Mouse (Mus musculus) kidney, embryonic 15.5 days (tissue): ENCODE measurements around the gene Vta1. TPM values are rescaled to one million over a fixed set of nuclear protein-coding genes. Genes with fewer than 3 reads are reported as not detected.

Source experiments
- ATAC-seq: fragments of 200-750 bp; cut with Nextera tagmentation; replicated peaks from 2 replicates; pipeline ENCODE4 v1.8.0; 2017; ENCODE audit warnings: moderate TSS enrichment; ENCODE audit not compliant: low FRiP score
- H3K27ac ChIP-seq: fragments of 300-500 bp; sonication (generic); 2 replicates; pipeline ENCODE4 v1.5.1; 2015; ENCODE audit warnings: mild to moderate bottlenecking, inconsistent platforms
- H3K27me3 ChIP-seq: fragments of 300-500 bp; sonication (generic); 2 replicates; pipeline ENCODE4 v1.6.1; 2015; ENCODE audit warnings: inconsistent platforms
- H3K36me3 ChIP-seq: fragments of 300-500 bp; sonication (generic); 2 replicates; pipeline ENCODE4 v1.6.1; 2015; ENCODE audit warnings: inconsistent platforms
- H3K4me1 ChIP-seq: fragments of 300-500 bp; sonication (generic); 2 replicates; pipeline ENCODE4 v1.6.1; 2015; ENCODE audit warnings: inconsistent platforms
- H3K4me2 ChIP-seq: fragments of 300-500 bp; sonication (generic); 2 replicates; pipeline ENCODE4 v1.6.1; 2015; ENCODE audit warnings: moderate library complexity, mild to moderate bottlenecking, inconsistent platforms
- H3K4me3 ChIP-seq: fragments of 300-500 bp; sonication (generic); replicated peaks from 2 replicates; pipeline ENCODE4 v1.5.1; 2015; ENCODE audit warnings: mild to moderate bottlenecking, inconsistent platforms
- H3K9ac ChIP-seq: fragments of 300-500 bp; sonication (generic); 2 replicates; pipeline ENCODE4 v1.6.1; 2015; ENCODE audit warnings: mild to moderate bottlenecking, inconsistent platforms
- H3K9me3 ChIP-seq: fragments of 300-500 bp; sonication (generic); replicated peaks from 2 replicates; pipeline ENCODE4 v1.6.1; 2016; ENCODE audit warnings: inconsistent platforms
- WGBS: fragments of 180-500 bp; shearing (Covaris S2); methylation state at CpG from one replicate; pipeline ENCODE4 v1.1.7; 2015; ENCODE audit warnings: mixed read lengths; 5-methylcytosine and 5-hydroxymethylcytosine counted together
- polyA plus RNA-seq: library from polyadenylated mRNA; unstranded; fragments of >200 nt; fragmentation: Nextera tagmentation; extraction: Ambion mirVana; gene quantifications from 2 replicates; pipeline ENCODE4 v1.2.1, GENCODE M21; 2015

Vta1 gene
- polyA plus RNA-seq, 1 experiment from 2014 or later, result 97.9 TPM

GRCm38 (mm10) chr10:14639635-14640034 is 65.7 kb downstream of the Vta1 start:
- H3K4me3 ChIP-seq, result no peak overlapping the region
- ATAC-seq, result no peak
- H3K9ac ChIP-seq, result no peak overlapping the region
- WGBS, result 75% methylated on average over 1 of the region's 1 CpGs
- no peak overlapping the region for H3K4me2 ChIP-seq
- no peak overlapping the region for H3K27ac ChIP-seq
- no peaks in the 10 kb centered on the region for H3K36me3 ChIP-seq
- no peaks in the 10 kb centered on the region for H3K9me3 ChIP-seq
- H3K4me1 ChIP-seq, result no peaks in the 10 kb centered on the region
- no peaks in the 10 kb centered on the region for H3K27me3 ChIP-seq

- no peaks in the 10 kb centered on the region for H3K4me1 ChIP-seq
- H3K36me3 ChIP-seq, result no peaks in the 10 kb centered on the region
- 85% methylated on average over 4 of the region's 4 CpGs for WGBS
- no peaks in the 10 kb centered on the region for H3K9me3 ChIP-seq
- no peak overlapping the region for H3K4me3 ChIP-seq
- no peak overlapping the region for H3K27ac ChIP-seq
- H3K4me2 ChIP-seq, result no peak overlapping the region
- no peak overlapping the region for H3K9ac ChIP-seq
- no peak for ATAC-seq
- H3K27me3 ChIP-seq, result no peaks in the 10 kb centered on the region
Measured at GRCm38 (mm10) chr10:14639043-14639442, 66.3 kb downstream of the Vta1 start.

- no peaks in the 10 kb centered on the region for H3K27me3 ChIP-seq
- H3K27ac ChIP-seq, result no peak overlapping the region
- ATAC-seq, result no peak
- no peak overlapping the region for H3K4me2 ChIP-seq
- H3K4me3 ChIP-seq, result no peak overlapping the region
- H3K9me3 ChIP-seq, result 0 out of 2 replicates have a peak, but pooled peaks cover 2% of the 10 kb centered on the region
- WGBS, result 93% methylated on average over 1 of the region's 1 CpGs
- H3K36me3 ChIP-seq, result no peaks in the 10 kb centered on the region
- no peaks in the 10 kb centered on the region for H3K4me1 ChIP-seq
- H3K9ac ChIP-seq, result no peak overlapping the region
Measured at GRCm38 (mm10) chr10:14625706-14626105, 79.7 kb downstream of the Vta1 start.

GRCm38 (mm10) chr10:14619156-14619555 is 86.2 kb downstream of the Vta1 start:
- no peaks in the 10 kb centered on the region for H3K4me1 ChIP-seq
- no peaks in the 10 kb centered on the region for H3K27me3 ChIP-seq
- H3K36me3 ChIP-seq, result no peaks in the 10 kb centered on the region
- 87% methylated on average over 1 of the region's 1 CpGs for WGBS
- H3K9me3 ChIP-seq, result no peaks in the 10 kb centered on the region
- H3K9ac ChIP-seq, result no peak overlapping the region
- no peak for ATAC-seq
- H3K27ac ChIP-seq, result no peak overlapping the region
- H3K4me3 ChIP-seq, result no peak overlapping the region
- H3K4me2 ChIP-seq, result no peak overlapping the region

- 81% methylated on average over 1 of the region's 1 CpGs for WGBS
- Histone ChIP-seq H3K36me3 (no peaks in the 10 kb centered on the region), H3K9me3 (no peaks in the 10 kb centered on the region), H3K27me3 (no peaks in the 10 kb centered on the region), H3K4me3 (no peak overlapping the region), H3K9ac (no peak overlapping the region), H3K27ac (no peak overlapping the region), H3K4me1 (no peaks in the 10 kb centered on the region), H3K4me2 (no peak overlapping the region)
- ATAC-seq, result no peak
Measured at GRCm38 (mm10) chr10:14618301-14618700, 87.1 kb downstream of the Vta1 start.

GRCm38 (mm10) chr10:14615441-14615840 is 89.9 kb downstream of the Vta1 start:
- Histone ChIP-seq H3K4me2 (no peak overlapping the region), H3K36me3 (no peaks in the 10 kb centered on the region), H3K27ac (no peak overlapping the region), H3K4me1 (no peaks in the 10 kb centered on the region), H3K27me3 (no peaks in the 10 kb centered on the region), H3K9ac (no peak overlapping the region), H3K9me3 (no peaks in the 10 kb centered on the region), H3K4me3 (no peak overlapping the region)
- no peak for ATAC-seq

- H3K4me3 ChIP-seq, result no peak overlapping the region
- H3K27ac ChIP-seq, result no peak overlapping the region
- H3K4me2 ChIP-seq, result no peak overlapping the region
- H3K9ac ChIP-seq, result no peak overlapping the region
- no peaks in the 10 kb centered on the region for H3K4me1 ChIP-seq
- no peaks in the 10 kb centered on the region for H3K36me3 ChIP-seq
- H3K9me3 ChIP-seq, result no peaks in the 10 kb centered on the region
- 90% methylated on average over 5 of the region's 5 CpGs for WGBS
- ATAC-seq, result no peak
- H3K27me3 ChIP-seq, result no peaks in the 10 kb centered on the region
Measured at GRCm38 (mm10) chr10:14607597-14607996, 97.8 kb downstream of the Vta1 start.

Other genes with a start within 250 kb of the Vta1 start
- gene Adgrg6, start 159.9 kb downstream of the Vta1 start, polyA plus RNA-seq, result 7.5 and 7.8 TPM in 2 replicates
- gene Nmbr, start within 50 bp of the Vta1 start, polyA plus RNA-seq, result 0.39 and 1.1 TPM in 2 replicates
- not detected in 2 replicates for gene Gje1, start 12.7 kb upstream of the Vta1 start, polyA plus RNA-seq